Mouse (Mus musculus) c-Kit-positive CD71-negative TER-119-negative erythroid progenitor cells, embryonic 14.5 days (primary cell): ENCODE data around the gene Man1c1.

Experiments used
- DNase-seq: peaks from one replicate; pipeline ENCODE4 v3.0.0-alpha.2; 2013; ENCODE audit warnings: low read depth

Gene Man1c1

GRCm38 (mm10) chr4:134603553-134603952 is 100.5 kb downstream of the Man1c1 start:
- no peak for DNase-seq

DNA sequence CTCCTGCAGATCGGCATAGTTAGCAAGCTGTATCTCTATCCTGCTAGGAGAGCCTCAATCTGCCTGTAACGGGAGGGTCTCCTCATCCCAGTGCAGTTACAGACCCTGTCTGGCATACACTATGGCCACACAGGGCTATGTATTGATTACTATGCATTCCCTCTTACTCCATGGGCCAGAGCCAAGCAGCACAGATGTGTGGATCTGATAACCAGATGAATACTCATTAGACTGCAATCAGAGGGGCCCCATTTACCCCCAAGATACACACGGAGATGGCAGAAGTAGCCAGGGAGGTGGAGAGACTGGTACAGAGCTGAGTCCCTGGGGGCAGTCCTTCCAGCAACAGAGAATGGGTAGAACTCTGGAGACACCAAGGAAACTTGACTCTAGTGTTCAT is 101.5 kb downstream of the Man1c1 start:
- no peak for DNase-seq

- DNase-seq: no peak
These were observed 102.1 kb downstream of the Man1c1 start for GRCm38 (mm10) chr4:134601981-134602380.

DNA sequence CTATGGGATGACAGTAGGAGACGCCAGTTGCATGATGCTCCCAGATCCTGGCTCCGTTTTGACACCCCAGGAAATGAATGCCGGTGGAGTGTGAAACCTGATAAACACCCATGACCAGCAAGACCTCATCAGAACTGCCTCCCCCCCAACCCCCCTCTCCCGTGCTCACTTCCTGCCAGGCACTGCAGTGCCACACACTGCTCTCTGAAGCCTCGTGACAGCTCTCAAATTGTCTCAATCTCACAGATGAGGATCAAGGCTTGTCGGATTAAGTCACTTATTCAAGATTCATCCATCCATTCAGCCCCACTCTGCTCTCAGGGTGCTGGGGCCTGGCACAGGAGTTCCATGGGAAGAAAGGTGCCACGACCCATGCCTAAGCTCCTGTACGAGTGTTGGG is 102.7 kb downstream of the Man1c1 start:
- no peak for DNase-seq

GRCm38 (mm10) chr4:134600777-134601176 is 103.3 kb downstream of the Man1c1 start:
- DNase-seq: no peak

- DNase-seq: no peak
These were observed 104.0 kb downstream of the Man1c1 start for GRCm38 (mm10) chr4:134600060-134600459.

DNA sequence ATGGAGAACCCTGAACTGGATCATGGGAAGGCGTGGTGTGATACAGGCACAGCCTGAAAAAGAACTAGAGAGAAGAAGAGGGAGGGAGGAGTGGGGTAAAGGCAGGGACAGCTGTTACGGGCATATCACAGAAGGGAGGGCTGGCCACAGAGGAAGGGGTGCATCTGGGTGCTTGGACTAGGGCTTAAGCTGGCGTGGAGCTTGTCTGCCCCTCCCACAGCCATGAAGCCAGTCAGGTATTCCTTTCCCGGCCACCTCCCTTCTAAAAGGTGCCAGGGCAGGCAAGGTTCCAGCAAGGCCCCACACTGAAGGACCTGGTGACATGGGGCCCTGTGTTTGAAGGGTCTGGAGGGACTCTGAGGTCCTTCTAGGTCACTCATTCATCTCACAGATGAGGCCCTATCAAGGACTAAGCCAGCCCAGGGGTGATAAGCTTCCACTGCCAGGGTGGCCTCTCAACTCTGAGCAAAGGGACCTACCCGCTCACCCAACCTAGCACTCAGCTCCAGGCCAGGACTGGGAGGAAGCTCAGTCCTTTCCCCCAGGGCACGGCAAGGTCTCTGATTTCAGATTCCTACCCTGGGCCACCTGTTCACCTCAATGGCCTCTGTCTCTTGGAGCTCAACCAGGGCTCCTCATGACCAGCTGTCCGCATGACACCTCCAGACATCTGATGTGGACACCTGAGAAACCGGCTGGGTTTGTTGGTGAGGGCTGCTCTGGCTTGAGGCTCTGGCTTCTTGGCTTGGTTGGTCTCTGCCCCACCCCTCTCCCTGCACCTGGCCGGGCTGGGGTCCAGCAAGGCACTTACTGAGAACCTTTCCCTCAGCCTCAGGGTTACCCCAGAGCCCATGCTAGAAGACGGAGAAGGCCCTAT is 107.0 kb downstream of the Man1c1 start:
- DNase-seq: no peak

DNA sequence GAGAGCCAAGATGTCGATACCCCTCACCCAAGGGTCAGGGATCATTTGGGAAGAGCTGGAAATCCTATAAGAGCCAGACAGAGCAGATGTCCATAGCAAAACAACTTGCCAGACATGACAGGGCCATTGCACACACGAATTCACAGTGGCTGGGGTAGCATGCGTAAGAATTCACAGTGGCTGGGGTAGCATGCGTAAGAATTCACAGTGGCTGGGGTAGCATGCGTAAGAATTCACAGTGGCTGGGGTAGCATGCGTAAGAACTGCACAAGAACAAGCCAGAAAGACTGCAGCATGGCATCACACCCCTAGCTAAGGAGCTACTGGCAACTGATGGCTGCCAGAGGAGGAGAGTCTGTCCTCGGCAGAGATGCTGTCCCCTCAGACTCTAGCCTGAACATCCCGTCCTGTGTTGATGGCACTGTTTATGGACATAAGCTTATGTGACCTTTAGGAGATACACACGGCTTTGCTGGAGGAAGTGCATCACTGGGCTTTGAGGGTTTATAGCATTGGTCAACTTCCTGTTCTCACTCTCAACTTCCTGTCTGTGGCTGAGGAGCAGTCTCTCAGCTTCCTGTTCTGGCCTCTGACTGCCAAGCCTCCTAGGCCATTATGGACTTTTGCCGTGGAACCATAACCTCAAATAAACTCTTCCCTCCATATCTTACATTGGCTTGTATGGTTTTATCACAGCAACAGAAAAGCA is 109.2 kb downstream of the Man1c1 start:
- DNase-seq: no peak

- DNase-seq: no peak
These were observed 111.6 kb downstream of the Man1c1 start for GRCm38 (mm10) chr4:134592442-134592841.

DNA sequence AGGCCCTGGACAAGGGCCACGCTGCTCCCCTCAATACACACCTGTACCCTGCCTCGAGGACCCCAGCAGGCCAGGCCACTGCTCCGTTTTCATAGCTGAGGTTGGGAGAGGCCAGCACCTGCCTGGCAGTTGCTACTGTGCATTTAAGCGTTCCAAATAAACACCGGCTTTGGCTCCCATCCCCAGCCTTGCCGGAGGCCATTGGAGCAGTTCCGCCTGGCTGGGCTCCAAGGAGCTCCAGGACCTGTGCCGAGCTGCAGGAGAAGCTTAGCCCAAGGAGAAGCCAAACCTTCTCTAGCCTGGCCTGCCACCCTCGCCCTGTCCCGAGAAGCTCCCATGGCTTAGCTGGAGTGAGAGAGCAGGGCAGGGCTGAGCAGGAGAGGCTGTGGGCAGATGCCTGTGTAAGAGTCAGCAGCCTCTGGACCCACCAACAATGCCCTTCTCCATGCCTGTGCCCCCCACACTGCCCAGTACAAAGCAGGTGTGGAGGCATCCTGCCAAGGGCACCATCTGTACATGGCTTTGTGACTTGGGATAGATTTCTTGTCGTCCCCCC is 112.5 kb downstream of the Man1c1 start:
- no peak for DNase-seq

DNA sequence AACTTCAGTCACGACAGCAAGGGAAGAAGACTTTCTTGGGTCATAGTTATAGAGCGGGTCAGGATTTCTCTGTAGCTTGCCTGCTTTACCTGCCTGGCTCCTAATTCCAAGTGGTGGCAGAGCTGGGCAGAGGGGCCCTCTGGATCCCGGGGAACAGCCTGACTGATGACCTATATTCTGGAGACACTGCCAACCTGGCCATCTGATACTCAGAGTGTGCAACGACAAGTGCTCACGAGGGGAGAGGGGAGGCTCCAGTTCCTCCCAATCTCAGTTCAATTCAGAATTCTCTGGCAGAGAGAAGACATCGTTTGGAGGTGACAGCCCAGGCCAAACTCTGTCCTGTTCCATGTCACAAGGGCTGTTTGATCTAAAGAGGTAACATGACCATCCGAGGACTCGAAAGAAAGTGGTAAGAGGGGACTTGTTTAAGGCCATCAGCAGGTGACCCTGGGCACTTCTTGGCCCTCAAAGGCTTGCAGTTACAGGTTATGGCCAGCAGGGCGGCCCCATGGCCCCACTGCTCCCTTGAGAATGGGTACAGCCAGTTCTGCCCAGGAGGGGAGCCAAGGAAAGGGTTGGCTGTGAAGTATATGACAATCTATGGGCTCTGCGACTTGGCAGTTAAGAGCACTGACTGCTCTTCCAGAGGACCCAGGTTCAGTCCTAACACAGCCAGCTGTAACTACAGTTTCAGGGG is 113.7 kb downstream of the Man1c1 start:
- DNase-seq: no peak

GRCm38 (mm10) chr4:134589786-134590185 is 114.3 kb downstream of the Man1c1 start:
- no peak for DNase-seq

DNA sequence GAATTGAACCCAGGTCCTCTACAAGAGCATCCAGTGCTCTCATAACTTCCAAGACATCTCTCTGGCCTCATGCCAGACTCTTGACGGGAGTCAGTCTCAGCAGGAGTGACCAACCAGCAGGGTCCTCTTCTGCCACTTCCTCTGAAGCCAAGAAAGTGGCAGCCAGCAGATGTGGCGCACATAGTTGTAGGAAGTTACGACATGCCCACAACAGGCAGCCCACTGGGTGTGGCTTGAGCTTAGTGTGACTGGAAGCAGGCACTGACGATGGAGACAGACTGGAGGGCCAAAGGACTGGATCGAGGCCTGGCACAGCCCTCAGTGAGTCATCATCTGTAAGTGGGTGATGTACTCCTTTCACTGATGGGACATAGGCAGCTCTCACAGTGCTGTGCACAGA is 115.1 kb downstream of the Man1c1 start:
- no peak for DNase-seq

DNA sequence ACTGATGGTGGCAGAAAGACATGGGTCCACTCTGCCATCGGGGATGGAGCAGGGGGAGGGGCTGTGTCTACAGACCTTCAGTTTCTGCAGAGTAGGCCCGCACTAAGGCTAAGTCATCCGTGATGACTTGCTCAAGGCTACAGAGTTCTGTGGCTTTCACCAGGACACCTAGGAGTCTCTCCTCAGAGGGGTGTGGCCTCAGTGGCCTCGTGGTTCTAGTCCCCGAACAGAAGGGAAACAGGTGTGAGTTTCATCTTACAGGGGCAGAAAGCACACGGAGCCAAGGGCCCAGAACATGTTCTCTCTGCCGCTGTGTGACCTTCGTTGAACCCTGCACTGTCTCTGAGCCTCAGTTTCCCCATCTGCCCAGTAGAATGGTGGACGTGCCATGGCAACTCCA is 115.8 kb downstream of the Man1c1 start:
- DNase-seq: no peak

DNA sequence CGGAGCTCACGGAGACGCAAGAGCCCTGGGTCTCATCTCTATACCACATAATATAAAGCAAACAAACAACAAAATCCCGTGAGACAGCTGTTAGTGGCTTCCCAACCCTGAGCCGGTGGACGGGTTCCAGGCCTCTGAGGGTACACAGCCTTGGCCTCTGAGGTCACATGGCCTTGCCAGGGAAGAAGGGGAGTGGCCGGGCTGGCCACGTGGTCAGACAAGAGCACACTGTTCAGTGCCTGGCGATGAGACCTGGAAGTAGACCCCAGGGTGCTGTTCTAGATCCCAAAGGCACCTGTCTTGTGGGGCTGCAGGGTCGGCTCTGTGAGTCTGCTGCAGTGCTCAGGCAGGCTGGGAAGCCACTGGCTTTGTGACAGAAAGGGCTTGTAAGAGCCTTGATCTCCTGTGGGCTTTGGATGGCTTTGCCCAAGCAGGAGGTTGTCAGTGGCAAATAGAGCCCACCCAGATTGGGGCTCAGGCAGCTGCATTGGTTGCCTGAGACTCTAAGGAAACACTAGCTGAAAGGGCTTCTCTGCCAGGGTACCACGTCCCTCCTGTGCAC is 116.4 kb downstream of the Man1c1 start:
- no peak for DNase-seq

DNA sequence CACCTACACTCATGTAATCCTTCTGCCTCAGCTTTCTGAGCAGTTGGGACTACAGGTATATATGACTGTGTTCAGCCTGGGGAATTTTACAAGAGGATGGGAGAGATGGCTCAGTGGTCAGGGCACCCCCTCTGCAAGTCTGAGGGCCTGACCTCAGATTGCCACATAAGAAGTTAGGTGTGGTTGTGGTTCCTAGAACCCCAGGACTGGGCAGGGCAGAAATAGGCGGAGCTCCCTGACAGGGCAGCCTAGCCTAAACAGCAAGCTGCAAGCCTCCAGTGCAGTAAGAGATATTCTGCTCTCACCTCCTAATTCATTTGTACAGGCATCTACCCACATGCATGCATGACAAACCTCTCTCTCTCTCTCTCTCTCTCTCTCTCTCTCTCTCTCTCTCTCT is 117.5 kb downstream of the Man1c1 start:
- DNase-seq: no peak

- DNase-seq: no peak
These were observed 118.0 kb downstream of the Man1c1 start for GRCm38 (mm10) chr4:134586126-134586525.

DNA sequence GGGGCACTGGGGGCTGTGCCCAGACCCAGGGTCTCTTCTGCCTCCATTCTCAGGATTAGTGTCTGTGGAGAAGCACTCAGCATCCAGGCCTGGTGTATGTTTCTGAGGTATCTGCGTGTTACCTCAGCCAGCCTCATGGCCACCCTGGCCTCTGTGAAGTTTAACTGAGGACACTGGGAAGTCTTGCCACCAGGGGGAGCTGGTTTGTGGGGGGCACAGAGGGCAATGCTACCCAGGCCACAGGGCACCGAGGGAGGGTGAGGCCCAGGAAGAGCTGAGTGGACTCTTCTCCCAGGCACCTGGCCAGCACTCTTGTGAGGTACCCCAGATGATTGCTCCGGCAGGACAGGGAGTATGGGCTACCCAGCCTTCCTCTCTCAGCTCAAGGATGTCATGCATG is 120.6 kb downstream of the Man1c1 start:
- DNase-seq: no peak

DNA sequence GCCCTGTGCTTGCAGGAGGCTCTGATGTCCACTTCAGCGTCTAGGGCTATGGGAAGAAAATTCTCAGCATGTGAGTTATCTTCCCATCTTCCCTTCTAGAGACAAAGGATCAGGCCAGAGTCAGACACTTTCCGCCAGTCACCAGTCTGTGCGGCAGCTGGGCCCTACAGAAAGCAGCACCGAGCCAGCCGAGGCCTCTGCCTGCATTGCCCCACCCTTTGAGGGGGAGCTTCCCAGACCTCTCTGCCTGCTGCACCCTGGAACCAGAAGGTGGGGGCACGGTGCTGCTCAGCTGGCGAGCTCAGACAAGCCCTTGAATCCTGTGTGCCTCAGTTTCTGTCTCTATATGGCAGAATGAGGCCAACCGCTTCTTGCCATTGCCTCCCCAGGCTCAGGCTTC is 122.7 kb downstream of the Man1c1 start:
- no peak for DNase-seq

DNA sequence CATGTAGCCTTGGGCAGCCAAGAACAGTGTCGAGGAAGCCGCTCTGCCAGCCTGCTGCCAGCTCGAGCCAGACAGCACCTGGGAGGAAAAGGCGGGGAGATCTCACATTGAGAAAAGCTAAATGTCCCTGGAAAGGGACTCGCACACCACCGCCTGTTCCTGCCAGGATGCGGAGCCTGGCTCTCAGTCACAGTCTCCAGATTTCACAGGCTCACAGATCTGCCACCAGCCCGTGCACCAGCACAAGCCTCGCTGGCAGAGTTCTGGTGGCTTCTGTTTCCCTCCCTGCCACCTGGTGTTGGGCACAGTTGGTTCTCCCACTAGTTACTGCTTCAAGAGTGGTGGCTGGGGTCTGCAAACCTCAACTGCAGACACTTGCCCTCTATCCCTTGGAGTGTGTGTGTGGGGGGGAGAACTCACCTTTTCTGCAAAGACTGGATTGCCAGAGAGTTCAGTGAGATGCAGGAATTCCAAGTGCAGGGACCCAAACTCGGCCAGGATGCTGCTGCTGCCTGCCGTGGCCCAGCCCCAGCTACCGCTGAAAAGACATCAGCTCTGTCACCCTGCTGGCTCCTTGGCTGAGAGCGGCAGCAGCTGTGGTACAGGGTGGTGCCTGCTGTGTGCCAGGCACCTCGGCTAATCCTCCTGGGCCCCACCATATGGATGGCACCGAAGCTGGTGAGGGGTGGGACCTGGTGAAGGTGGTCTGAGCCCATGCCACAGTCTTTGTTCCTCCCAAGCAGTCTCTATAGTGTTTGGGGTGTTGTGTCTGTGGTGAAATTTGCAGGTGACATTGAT is 123.5 kb downstream of the Man1c1 start:
- no peak for DNase-seq

GRCm38 (mm10) chr4:134579620-134580019 is 124.5 kb downstream of the Man1c1 start:
- no peak for DNase-seq
